Mouse (Mus musculus): ENCODE data around the gene Mcl1. TPM values are rescaled to one million over a fixed set of nuclear protein-coding genes. Genes with fewer than 3 reads are reported as not detected.
"Not testable (repeated sequence)": the region's sequence is repeated elsewhere in the genome, so short reads cannot be mapped to it uniquely, and the experiment has no call there.

The Mcl1 gene
- 10 to 100 TPM; 50.5 to 86.1 (median 61.6) TPM for polyA plus RNA-seq (2017; shearing (Covaris generic))

DNA sequence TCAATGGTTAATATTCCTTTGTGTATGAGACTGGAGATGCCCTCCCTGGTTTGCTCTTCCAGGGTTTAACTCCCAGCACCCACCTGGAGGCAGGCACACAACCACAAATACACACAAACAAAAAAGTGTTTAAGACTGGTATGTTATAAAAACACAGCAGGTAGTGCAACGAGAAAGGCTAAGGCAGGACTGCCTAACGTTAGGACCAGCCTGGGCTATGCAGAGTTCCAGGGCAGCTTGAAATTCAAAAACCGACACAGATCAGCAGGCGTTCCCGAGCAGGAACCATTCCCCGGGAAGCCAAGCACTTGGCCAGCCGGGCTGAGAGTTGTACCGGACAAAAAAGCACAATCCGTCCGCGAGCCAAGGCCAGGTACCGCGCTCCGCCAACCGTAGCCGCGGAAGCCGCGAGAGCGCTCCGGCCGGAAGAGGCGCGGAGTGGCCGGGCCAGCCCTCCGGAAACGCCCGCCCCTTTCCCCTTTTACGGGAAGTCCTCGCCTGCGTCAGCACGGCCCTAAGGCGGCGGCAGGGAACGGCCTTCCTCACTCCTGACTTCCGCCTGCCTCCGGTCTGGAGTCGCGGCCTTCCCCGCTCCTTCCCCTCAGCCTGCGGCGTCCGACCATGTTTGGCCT, at the start of gene Mcl1:
Gene Mcl1 (plus strand): TSS at position 553 of the 632 bp plus-strand sequence.
- ATAC-seq, result peak; percentile 84

DNA sequence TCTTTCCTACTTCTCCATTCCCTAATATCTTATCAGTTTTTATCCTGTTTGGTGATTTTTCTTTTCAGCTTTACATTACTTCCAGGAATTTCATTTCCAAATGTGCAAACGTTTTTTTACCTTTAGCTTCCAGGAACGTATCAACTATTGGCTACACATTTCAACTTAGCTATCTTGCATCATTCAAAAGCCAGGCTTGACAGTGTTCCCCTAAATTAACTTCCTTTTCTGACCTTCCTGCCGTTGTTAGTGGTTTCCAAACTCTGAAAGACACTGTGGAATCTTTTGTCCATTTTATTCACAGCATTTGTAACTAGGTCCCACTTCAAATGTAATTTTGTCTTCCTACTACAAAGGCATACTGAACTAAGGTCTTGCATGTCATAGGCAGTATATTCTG, 49.4 kb upstream of the Mcl1 start:
- no peak for ATAC-seq

DNA sequence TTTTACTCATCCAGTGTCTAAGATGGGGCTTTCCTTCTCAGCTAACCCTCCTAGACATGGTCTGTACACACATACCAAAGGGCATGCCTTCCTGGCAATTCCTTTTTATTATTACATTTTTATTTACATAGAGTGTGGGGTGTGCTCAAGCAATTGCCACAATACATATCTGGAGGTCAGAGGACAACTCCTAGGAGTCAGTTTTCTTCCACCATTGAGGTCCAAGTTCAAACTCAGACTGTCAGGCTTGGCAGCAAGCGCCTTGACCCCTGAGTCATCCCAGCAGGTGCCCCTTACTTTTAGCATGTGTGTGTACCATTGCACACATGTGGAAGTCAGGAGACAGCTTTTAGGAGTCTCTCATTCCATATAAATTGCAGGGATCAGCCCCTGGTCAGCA, 44.6 kb upstream of the Mcl1 start:
- ATAC-seq, result no peak

DNA sequence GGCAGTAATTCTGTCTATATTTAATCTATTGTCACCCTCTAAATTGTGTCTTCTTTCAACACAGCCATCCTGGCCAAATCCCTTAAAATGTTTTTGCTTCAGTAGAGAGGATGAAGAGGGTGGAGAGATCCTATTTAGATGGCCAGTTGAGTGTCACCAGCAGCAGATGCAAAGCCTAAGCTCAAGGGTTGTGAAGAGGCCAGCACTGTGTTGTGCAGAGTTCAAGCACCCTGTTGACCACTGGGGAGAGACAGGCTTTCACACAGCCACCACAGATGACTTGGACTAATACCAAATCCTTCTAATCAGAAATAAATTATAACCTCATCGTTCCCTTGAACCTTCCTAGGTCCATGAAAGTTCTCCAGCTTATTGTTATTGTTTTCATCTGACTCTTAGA, 40.1 kb upstream of the Mcl1 start:
- no peak for ATAC-seq

DNA sequence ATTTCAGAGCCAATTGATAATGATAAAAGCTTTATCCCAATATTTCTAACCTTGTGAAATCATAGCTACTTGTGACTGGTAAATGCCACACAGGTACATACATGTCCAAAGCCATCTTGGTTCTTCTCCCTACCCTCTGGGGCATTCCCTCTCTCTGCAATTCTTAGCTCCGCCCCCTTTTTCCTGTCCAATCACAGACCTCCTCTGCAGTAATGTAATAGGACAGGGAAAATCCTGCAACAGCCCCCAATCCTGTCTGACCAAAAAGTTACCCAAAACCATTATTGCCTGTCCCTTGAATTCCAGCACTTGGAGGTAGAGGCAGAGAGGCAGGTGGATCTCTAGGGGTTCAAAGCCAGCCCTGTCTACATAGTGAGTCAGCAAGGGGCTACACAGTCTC, 37.3 kb upstream of the Mcl1 start:
- no peak for ATAC-seq

DNA sequence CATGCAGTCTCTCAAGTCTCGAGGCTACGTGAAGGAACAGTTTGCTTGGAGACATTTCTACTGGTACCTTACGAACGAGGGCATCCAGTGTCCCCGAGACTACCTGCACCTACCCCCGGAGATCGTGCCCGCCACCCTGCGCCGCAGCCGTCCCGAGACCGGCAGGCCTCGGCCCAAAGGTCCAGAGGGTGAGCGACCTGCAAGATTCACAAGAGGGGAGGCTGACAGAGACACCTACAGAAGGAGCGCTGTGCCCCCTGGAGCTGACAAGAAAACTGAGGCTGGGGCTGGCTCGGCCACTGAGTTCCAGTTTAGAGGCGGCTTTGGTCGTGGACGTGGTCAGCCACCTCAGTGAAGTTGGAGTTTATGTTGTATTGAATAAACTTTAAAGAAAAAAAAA, 36.2 kb upstream of the Mcl1 start:
- ATAC-seq, result not testable (repeated sequence)

DNA sequence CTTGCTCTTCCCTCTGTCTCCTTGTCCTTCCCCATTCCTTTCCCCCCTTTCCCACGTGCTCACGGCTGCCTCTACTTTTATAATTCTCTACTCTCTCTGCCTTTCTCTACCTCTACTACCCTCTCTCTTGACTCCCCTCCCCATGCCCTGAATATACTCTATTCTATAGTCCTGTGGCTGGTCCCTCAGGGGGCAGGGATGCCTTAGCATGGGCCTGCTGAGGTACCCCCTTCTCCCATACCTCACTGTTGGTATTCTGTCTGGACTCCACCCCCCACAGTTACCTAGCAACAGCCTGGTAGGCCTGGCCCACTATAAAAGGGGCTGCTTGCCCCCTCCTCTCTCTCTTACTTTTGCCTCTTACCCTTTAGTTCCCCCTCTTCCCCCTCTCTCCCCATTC, 35.0 kb upstream of the Mcl1 start:
- no peak for ATAC-seq

DNA sequence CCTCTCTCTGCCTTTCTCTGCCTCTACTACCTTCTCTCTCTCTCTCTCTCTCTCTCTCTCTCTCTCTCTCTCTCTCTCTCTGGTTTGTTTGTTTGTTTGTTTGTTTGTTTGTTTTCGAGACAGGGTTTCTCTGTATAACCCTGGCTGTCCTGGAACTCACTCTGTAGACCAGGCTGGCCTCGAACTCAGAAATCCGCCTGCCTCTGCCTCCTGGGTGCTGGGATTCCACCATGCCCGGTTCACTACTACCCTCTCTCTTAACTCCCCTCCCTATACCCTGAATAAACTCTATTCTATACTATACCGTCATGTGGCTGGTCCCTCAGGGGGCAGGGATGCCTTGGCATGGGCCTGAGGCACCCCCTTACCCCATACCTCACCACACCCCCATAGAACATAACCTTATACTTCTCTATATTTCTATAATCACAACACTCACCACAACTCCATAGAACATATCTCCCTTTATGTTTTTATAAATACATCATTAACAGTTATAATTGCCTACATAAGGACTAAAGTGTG, 34.5 kb upstream of the Mcl1 start:
- not testable (repeated sequence) for ATAC-seq

DNA sequence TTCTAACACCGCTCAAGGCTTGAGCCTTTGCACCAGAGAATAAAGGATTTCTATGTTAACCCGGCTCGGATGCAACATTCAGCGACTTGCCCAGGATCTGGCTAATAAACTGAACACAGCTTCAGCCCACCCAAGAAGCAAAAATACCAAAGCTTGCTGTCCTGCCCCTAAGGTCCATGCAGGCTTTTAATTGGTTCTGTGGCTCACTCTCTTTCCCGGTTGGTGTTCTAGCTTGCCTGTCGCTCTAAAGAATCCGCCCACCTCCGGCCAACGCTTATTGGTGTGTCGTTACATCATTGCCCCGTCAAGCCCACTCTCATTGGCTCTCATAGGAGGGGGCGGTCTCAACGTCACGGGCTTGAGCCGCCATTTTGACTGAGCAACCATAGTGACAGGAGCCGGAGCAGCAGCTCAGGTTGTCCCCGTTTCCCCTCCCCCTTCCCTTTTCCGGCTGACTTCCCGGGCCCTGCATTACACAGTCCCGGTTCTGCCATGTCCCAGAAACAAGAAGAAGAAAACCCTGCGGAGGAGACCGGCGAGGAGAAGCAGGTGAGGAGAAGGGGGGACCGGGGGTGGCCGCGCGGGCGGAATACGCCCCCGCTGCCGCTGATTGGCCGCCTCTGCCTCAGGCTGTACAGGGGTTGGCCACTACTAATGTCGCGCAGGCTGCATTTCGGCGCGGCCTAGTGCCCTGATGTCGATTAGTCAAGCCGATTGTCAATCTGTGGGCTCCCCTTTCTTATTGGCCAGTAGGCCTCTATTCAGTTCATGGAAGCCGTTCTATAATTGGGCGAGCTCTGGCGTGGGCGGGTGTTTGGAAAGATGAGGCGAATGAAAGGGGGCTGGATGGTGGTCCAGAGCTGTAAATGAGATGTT, 33.7 kb upstream of the Mcl1 start, which contains the start of gene Ensa:
Gene Ensa (plus strand): TSS at position 366 of the 876 bp plus-strand sequence.
- ATAC-seq, result peak; percentile 94

DNA sequence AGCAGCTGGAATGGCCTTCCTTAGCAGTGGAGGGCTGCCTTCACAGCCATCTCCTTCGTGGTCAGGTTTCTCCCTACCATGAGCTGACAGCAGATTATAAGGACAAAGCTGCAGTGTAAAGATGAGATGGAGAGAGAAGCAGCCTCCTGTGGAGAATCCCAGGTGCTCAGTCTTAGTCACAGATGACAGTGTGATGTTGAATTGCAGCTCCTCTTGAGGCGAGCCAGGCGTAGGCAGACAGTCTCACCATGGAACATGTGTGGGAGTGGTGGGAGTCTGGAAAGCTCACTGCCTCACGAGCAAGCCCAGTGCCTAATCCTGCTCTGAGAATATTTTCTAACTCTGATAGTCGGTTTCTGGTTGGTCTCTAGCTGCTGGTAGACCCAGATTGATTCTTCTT, 30.8 kb upstream of the Mcl1 start:
- no peak for ATAC-seq

DNA sequence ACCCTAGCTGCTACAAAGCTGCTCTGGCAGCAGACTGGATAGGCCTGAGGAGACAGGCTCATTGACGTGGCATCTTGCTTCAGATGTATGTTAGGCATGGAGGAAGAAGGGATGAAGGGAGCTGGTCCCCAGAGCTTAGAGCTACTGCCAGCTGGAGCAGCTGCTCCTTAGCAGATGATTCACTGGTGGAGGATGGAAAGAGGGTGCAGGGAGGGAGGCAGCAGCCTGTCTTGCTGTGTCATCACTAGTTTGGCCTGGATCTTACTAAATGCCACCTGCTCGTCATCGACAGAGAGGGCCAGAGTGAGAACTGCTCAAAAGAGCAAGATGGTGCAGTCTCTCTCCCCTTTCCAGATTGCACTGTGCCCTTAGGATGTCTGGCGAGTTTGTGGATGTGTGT, 28.8 kb upstream of the Mcl1 start:
- no peak for ATAC-seq

DNA sequence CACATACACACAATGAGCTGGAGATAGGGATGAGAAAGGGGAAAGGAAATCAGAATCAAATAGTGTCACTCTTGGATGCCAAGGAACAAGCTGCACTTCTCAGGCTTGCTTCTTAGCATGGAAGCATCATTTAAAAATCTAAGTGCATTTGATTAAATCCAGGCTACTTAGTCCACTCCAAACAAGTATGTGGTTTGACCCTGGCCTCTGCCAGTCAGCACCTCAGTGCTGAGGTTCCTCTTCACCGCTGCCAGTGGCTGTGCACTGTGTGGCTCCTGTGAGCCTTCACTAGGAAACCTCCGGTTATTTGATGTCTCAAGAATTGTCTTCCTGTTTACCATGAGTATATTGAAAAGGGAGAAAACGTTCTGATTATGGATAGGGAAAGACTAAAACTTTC, 27.7 kb upstream of the Mcl1 start:
- ATAC-seq, result no peak

DNA sequence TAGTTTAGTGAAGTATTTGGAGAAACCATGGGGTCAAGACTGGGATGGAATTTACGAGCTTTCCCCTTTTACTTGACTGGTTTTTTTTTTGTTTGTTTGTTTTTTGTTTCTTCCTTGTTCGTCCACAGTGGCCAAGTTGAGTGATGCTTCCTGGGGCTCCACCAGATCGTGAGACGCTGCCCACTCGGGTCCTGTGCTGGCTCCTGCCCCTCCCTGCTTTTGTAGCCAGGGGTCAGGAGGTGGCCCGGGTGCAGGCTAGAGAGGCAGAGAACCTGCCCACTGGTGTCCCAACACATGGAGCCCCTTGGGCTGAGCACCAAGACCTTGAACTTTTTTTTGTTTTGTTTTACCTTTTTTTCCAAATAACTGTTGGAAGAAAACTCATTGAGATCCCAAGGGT, 27.3 kb upstream of the Mcl1 start:
- ATAC-seq, result no peak

DNA sequence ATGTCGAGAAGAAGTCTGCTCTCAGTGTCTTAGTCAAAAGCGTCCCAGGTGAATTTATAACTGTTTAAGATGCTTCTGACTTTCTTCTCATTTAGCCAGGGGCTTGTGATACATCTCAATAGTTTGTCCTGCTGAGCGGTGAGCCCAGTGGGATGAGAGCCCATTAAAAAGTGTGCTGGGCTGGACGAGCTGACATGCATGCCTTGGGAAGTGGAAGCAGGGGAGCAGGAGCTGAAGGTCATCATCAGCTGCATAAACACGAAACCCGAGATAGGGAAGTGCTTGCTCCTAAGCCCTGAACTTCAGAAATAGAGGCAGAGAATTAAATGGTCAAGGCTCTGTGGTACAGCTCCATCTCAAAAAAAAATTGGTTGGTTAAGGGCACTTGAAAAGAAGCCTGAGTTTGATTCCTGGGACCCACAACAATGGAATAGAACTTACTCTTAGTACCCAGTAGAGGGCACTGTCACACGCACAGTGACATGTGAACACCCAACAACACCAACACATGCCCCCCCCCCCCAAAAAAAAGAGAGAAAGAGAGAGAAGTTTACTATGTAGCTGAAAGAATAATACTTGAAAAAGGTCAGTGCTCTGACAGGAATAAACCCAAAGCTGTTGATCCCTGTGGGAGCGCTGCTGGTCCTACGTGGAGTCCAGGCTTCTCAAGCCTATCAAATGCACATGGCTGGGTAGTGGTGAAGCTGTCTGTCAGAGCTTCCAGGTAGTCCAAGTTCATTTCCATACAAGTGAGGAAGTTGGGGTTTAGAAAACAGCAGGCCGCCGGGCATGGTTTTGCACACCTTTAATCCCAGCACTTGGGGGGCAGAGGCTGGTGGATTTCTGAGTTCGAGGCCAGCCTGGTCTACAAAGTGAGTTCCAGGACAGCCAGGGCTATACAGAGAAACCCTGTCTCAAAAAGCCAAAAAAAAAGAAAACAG, 25.7 kb upstream of the Mcl1 start:
- ATAC-seq, result peak; percentile 76

DNA sequence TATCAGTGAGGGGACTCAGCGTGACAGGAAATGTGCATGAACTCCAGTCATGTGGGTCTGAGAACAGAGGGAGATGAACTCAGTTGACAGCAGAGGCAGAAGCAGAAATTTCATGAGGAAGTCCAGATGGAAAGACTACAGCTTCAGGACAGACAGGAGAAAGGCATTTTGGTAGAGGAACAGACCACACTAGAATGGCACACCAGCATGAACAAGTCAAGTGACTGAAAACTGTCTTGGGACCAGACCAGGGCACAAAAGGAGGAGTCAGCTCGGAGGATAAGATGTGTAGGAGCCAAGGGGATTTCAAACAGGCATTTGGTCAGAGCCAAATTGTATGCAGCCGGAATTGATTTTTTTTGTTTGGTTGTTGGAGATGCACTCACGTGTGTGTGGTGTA, 23.0 kb upstream of the Mcl1 start:
- ATAC-seq, result no peak

DNA sequence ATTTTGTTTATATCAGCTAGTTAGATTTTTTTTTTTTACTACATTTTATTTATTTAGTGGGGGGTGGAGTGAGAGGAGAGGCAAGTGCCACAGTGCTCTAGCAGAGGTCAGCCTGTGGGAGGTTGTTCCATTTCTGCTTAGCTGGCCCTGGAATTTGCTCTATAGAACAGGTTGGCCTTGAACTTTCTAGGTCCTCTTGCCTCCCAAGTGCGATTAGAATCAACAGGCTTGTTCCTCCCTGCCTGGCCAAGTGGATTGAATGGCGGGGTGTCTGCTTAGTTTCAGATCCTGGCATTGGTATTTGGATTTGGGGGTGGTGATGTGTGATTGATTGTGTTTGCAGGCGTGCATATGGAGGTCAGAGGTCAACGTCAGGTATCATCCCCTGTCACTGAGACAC, 22.5 kb upstream of the Mcl1 start:
- no peak for ATAC-seq

DNA sequence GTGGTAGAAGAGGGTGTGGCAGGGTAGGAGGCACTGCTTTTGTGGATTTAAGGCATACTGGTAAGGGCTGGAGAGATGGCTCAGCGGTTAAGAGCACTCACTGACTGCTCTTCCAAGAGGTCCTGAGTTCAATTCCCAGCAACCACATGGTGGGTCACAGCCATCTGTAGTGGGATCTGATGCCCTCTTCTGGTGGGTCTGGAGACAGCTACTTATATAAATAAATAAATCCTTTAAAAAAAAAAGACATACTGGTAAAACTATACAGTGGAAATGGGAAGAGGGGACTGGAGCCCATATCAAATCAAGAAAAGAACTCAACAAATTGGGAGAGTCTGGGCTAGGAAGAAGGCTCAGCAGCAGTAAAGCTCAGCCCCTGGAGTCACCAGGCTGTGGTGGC, 18.9 kb upstream of the Mcl1 start:
- ATAC-seq, result no peak

DNA sequence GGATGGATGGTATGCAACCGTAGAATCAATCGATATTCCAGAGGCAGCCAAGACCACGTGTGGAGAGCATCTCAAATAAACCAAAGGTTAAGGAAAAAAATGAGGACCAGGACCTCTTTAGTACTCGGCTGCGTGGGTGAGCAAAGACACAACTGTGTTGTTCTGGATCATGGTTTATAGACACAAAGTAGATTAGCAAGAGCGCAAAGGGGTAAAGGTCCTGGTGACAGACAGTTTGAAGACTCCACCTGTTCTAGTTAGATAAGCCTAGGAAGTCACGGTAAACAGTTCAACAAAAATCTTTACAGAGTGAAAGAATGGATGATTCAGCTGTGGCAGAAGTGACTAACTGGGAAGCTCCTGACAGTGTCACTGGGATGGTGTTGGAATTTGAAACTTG, 15.5 kb upstream of the Mcl1 start:
- no peak for ATAC-seq

DNA sequence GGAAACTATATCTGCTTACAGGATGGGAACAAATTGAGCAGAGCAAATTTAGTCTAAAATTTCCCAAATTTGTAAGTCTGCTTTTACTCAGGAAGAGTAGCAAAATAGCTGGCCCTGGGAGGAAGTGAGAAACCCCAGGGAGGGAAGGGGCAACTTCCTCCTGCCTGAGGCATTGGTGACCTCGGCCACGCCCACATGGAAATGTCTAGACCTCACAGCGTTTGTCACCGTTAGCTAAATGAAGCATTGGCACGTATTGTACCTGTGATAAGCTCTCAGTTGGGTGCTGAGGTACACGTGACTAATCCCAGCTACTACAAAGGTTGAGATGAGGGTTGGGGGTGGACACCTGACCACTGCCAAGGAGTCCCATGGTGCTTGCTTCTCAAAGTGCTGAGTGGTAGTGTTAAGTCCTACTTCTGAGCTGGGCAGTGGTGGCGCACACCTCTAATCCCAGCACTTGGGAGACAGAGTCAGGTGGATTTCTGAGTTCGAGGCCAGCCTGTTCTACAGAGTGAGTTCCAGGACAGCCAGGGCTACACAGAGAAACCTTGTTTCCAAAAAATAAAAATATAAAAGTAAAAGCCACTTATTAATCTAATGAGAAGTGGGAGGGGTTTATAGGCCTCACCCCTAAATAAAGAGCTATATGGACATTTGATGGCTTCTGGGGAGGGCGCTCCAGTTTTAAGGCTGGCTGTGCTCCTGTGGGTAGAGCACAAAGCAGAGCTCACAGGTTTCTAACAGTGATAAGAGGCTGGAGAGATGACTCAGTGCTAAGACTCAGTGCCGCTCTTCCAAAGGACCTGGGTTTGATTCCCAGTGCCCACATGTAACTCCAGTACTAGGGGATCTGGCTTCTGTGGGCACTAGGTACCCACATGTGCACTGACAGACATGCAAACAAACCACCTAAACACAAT, 13.0 kb upstream of the Mcl1 start:
- ATAC-seq, result peak; percentile 95

DNA sequence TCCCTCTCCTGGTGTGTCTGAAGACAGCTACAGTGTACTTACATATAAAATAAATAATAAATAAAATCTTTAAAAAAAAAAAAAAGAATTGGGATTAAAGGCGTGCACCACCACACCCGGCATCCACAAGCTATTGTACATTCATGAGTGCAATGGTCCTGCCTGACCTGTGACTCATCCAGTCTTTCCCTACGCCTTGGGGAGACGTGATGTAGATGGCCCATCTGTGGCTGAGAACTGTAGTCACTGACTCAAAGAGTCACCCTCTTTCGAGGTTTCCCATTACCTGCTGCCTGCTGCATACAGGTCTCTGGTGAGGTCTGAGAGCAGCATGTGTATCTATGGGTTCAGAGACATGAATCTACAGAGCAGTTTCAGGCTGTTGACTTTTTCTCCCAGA, 10.6 kb upstream of the Mcl1 start:
- no peak for ATAC-seq

DNA sequence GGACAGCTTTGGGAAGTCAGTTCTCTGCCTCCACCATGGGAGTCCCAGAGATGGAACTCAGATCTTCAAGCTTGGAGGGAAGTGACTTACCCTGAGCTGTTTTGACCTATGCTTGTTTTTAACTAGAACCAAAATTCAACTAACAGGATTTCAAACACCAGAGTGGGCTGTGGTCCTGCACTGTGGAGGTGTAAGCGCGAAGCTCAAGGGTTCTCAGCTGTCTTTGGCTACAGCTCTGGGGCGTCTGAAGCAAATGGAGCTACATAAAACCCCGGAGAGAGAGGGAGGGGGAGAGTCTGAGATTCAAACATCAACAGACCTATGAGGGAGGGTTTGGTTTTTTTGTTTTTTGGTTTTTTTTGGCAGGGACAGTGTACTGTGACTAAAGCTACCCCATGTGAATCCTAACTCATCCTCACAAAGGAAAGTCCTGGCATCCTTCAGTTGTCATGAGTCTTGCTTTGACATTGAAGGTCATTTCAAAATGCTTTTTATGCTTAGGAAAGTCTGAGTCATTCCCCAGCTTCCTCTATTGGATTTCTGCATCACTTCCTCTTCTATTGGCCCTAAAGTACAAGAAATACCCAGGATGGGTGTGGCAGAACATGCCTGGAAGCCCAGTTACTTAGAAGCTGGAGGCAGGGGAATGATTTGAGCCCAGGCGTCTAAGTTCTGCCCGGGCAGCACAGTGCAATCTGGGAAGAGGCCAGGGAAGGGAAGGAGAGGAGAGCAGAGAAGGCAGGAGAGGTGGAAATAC, 8.1 kb upstream of the Mcl1 start:
- ATAC-seq, result peak; percentile 68

All from inflammation-experienced regulatory T-cells, adult 6 months (primary cell).